Mouse (Mus musculus) natural killer cell, adult 2 months (primary cell): Measurements from ENCODE around the gene Gm17693.
"Not testable (repeated sequence)": the region's sequence is repeated elsewhere in the genome, so short reads cannot be mapped to it uniquely, and the experiment has no call there.

ENCODE experiments used
- DNase-seq, 2 experiments: peaks; one replicate each; pipeline ENCODE4 v3.0.0; 2022; ENCODE audit warnings: low spot score in 2 of 2

The Gm17693 gene

GRCm38 (mm10) chrX:125705144-125705543 lies at the start of gene Gm17693:
Gene Gm17693, plus strand, starts transcription at chrX:125705444.
- DNase-seq = not testable (repeated sequence)
